Mouse (Mus musculus) heart, adult 2 months (tissue): ENCODE measurements at regions not wholly inside any gene's neighbourhood (a gene's known extent, or its start where the extent isn't known, plus 50 kb on each side); places are given as distances from the start of the nearest gene placed in this dataset.

ENCODE experiments used
- CTCF ChIP-seq: fragments of 200-600 bp; IDR thresholded peaks from 2 replicates; pipeline ENCODE4 v1.8.1; 2022; ENCODE audit warnings: antibody characterized with exemption, mild to moderate bottlenecking, moderate library complexity
- POLR2A ChIP-seq: fragments of 200-500 bp; IDR thresholded peaks from 2 replicates; pipeline ENCODE4 v1.6.1; 2011; ENCODE audit warnings: mild to moderate bottlenecking, low read depth, low read length, control low read depth; ENCODE audit not compliant: insufficient read depth

DNA sequence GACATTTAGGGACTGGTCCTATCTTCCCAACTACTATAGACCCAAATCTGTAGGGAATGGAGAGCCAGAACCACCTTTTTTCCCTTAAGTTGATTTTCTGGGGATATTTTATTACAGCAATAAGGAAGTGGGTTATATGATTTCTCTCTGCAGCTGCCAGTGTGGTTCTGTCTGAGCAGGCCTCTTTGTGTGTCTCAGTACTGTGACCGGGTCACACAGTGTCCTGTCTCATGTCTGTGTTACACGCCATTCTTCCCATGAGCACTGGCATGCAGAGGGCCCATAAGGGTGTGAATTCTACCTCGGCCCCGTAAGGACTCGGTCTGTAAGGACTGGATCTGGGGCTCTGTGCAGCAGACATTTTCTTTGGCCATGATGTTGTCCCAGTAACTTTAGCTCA is 254.9 kb downstream of the Cdh26 start:
- TF ChIP-seq POLR2A (no peak), CTCF (no peak)
